Mouse (Mus musculus): ENCODE measurements around the gene Nfatc2. TPM values are rescaled to one million over a fixed set of nuclear protein-coding genes. Genes with fewer than 3 reads are reported as not detected.
A peak's percentile ranks its signal among the peaks of the same experiment; 100 is the strongest.

Nfatc2 gene
- total RNA-seq, 1 experiment from 2014 or later, result 6.8 TPM

DNA sequence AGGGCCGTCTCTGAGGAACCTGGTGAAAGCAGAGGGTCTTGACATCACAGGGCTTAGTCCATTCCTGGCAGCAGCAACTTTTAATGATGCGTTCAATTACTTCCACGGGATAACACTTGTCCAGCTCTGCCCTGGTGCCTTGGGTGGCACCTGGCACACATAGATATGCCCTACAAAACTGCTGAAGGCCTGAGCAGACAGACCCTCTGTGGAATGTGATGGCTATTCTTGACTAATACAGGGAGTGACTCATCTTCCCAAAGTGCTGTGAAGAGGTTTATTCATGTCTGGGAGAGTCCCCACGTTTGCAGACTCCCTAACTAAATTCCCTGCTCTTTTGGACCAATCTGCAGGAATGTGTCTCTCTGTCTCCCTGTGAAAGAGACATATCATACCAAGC lies 53.4 kb downstream of the Nfatc2 start:
- ATAC-seq (ENCODE audit: extremely low read depth, insufficient number of reproducible peaks, low FRiP score, poor library complexity, severe bottlenecking), result no peak

DNA sequence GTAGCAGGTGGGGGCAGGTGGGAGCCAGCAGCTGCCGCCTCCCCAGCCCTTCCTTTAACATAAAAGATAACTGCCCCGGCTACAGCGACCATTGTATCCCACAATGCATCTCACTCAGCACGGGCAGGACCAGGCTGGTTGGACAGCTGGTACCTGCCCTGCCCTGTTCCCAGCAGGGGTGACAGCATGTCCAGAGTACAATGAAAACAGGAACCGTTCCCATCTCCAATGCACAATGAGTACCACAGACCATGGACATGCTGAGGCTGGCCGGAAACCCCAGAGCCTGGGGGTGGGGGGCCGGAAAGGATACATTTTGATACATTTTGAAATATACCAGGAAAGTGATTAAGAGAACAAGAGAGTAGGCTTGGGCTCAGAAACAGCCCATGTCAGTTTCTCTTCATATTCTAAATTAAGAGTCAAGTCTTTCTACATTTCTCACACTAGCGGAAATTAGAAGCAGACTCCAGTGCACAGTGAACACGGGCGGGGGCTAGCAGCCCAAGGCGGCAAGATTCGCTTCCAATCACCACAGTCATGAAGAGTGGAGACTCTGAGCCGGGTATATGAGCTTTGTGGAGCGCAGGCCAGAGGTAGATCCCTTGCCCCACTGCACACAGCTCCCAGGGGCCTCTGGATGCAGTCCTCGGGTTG lies 55.4 kb downstream of the Nfatc2 start:
- no peak for ATAC-seq (ENCODE audit: extremely low read depth, insufficient number of reproducible peaks, low FRiP score, poor library complexity, severe bottlenecking)

DNA sequence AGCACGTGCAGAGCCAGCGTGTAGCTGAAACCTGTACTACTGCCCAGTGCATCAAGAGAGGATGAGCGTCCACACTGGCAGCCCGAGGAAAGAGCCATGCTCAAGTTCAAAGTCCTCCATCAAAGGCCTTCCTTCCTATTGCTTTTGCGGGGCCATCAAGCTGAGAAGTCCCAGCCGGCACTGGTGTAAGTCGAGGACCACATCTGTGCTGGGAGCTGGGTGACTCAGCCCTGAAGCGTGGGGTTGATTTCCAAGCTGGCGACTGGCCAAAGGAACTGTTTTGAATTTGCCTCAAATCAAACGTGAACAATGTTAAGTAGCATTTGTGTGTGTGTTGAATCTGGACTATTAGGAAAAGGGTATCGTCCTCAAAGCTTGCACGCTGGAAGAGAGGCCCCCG lies 57.4 kb downstream of the Nfatc2 start:
- ATAC-seq (ENCODE audit: extremely low read depth, insufficient number of reproducible peaks, low FRiP score, poor library complexity, severe bottlenecking), result no peak

DNA sequence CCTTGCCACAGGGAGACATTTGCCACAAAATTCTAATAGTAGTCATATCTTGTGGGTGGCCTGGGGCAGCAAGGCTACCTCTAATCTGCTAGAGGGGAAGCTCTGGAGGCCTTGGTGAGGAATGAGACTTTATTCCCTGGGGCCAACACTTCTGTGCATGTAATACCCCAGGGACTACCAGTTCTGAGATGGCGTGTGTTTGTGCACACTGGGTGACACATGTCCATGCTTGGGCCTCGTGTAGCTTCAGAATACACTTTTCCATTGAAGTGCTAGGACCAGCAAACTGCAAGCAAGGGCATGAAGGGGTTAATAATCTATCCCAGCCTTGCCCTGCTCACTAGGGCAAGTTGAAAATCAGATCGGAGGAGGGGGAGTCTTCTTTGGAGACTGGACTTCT lies 58.4 kb downstream of the Nfatc2 start:
- no peak for ATAC-seq (ENCODE audit: extremely low read depth, insufficient number of reproducible peaks, low FRiP score, poor library complexity, severe bottlenecking)

DNA sequence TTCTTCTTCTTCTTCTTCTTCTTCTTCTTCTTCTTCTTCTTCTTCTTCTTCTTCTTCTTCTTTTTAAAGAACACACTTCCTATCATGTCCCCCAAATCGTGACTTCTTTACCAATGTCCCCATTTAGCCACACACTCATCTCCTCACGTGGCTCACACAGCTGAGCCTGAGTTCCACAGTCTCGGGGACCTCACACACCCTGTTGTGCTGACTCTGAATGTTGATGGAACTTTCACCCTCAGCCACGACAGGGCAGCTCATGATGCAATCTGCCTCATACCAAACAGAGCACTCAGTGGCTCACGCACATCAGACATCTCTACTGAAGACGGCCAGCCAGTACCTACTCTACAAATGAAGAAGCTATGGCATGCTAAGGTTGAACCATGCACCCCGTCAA lies 60.2 kb downstream of the Nfatc2 start:
- no peak for ATAC-seq (ENCODE audit: extremely low read depth, insufficient number of reproducible peaks, low FRiP score, poor library complexity, severe bottlenecking)

DNA sequence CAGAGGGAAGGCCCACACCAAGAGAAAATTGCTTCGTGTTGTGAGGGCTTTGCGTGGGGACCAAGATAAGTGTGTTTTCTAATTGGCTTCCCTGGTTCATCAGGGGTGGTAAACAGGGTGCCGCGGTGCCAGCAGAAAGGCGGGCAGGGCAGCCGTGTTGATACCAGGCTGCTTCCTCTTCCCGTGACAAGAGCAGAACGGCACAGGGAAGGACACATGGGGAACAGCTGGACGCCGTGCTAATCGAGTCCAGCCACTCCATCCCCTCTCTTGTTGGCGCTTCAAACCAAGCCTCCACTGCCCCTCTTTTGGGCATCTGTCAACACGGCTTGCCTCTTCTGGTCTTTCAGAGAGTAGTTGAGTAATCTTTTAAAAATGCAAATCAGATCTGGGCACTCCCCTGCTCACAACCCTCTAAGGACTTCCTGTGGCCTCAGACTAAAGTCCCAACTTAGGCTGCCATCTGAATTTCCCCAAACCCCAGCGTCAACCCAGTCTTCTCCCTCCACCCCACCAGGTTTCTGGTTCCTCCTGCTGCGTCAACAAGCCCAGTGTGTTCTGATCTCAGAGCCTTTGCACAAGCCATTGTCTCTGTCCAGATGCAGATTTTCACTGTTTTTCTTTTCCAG lies 61.7 kb downstream of the Nfatc2 start:
- ATAC-seq (ENCODE audit: extremely low read depth, insufficient number of reproducible peaks, low FRiP score, poor library complexity, severe bottlenecking), result peak; percentile 57

DNA sequence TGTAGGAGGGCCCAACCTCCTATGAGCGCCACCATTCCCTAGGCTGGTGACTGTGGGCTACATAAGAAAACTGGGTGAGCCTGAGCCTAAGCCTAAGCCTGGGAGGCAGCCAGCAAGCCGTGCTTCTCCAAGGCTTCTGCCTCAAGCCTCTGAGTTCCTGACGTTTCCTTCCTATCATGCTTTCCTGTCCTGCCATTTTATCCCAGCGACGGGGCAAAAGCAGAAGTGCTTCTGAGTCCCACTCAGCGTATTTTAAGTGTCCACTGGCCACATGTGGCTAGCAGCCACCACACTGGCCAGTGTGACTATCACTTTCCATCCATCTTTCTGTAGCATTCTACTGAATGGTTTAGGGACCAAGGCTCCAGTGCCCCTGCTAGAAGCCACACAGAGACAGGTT lies 62.4 kb downstream of the Nfatc2 start:
- ATAC-seq (ENCODE audit: extremely low read depth, insufficient number of reproducible peaks, low FRiP score, poor library complexity, severe bottlenecking), result no peak

DNA sequence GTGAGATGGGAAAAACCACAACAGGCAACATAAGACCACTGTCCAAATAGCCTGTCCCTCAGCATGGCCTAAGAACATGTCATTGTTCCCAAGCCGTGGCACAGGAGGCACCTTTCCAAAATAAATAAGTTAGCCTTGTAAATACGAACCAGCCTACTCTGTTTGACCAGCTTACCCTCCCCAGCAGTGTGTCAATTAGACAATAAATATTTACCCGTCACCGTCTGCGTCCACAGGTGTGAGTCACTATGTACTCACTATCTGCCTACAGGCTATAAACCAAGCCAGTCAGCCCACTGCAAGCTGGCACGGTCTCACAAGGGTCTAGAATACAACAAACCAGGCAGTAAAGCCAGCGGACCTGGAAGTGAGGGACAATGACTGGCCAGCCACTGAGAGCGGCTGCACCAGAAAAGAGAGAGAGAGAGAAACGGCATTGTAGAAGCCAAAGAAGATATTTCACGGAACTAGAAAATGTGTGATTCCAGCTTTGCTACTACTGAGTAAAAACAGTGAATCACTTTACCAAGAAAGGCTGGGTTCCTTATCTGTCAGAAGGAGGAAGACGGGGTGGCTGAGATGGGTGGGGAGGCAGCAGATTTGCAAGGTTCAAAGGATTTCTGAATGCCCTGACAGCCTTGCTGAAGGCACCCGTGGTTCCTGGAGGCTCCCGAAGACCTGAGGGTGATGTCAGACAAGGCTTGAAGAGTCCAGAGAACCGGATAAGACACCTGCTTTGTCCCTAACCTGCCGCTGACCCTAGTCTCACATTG lies 69.2 kb downstream of the Nfatc2 start:
- no peak for ATAC-seq (ENCODE audit: extremely low read depth, insufficient number of reproducible peaks, low FRiP score, poor library complexity, severe bottlenecking)

GRCm38 (mm10) chr2:168528551-168528950 lies 72.9 kb downstream of the Nfatc2 start:
- ATAC-seq (ENCODE audit: extremely low read depth, insufficient number of reproducible peaks, low FRiP score, poor library complexity, severe bottlenecking), result no peak

GRCm38 (mm10) chr2:168527430-168527792 lies 74.0 kb downstream of the Nfatc2 start:
- ATAC-seq (ENCODE audit: extremely low read depth, insufficient number of reproducible peaks, low FRiP score, poor library complexity, severe bottlenecking), result no peak

- ATAC-seq (ENCODE audit: extremely low read depth, insufficient number of reproducible peaks, low FRiP score, poor library complexity, severe bottlenecking), result no peak
Measured at GRCm38 (mm10) chr2:168526547-168527429, 74.7 kb downstream of the Nfatc2 start.

GRCm38 (mm10) chr2:168525391-168526154 lies 75.9 kb downstream of the Nfatc2 start:
- no peak for ATAC-seq (ENCODE audit: extremely low read depth, insufficient number of reproducible peaks, low FRiP score, poor library complexity, severe bottlenecking)

DNA sequence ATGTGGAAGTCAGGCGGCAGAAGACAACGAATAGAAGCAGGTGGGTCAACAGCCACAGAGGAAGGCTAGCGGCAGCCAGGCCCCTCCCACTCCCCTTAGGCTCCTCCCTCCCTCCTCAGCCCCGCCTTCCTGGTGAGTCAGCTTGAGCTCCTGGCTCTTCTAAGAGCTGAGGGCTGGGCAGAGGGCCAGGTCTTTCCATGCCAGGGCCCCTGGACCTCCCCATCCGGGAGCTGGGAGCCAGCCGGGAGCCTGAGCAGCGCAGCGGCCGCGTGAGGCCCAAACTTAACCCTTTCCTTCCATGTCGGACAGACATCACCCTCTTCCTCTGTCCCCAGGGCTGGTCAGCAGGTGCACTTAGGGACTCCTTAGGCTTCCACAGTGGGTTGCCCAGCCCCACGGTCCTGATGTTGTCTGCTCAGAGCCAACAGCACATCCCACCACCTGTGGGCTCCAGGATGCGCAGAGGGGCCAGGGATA lies 76.5 kb downstream of the Nfatc2 start:
- ATAC-seq (ENCODE audit: extremely low read depth, insufficient number of reproducible peaks, low FRiP score, poor library complexity, severe bottlenecking), result no peak

GRCm38 (mm10) chr2:168522247-168522646 lies 79.2 kb downstream of the Nfatc2 start:
- no peak for ATAC-seq (ENCODE audit: extremely low read depth, insufficient number of reproducible peaks, low FRiP score, poor library complexity, severe bottlenecking)

GRCm38 (mm10) chr2:168520771-168521170 lies 80.7 kb downstream of the Nfatc2 start:
- ATAC-seq (ENCODE audit: extremely low read depth, insufficient number of reproducible peaks, low FRiP score, poor library complexity, severe bottlenecking), result no peak

DNA sequence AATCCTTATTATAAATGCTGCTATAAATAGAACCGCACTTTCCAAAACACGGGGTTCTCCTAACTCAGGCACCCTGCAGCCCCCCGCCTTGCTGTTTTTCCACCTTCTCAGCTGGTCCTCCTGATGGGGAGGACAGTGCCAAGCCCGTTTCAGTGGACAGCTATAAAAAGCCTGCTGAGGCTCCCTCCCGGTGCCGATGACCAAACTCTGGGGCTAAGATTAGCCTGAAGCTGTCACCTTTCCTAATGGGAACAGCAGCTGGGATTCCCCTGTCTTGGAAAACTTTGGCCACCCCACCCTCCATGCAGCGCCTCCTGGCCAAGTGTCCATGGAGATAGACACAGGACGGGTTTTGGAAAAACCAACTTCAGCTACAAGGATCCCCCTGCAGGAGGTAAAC lies 81.9 kb downstream of the Nfatc2 start:
- no peak for ATAC-seq (ENCODE audit: extremely low read depth, insufficient number of reproducible peaks, low FRiP score, poor library complexity, severe bottlenecking)

DNA sequence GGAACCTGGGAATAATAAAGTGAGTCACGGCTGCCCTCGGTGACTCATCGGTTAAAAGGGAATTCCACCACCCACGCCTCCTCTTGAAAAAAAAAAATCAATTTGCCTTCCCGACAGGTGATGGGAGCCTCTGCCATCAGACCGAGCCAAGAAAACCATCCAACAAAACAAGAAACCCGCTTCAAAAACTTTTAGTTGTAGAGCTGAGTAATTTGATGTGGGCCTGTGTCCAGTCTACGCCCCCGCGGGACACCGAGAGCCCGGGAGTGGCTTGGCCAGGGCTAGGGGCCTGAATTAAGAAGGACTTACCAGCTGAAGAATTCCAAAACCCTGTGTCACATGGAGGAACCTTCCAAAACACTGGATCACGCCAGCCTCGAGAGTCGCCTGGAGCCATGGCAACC lies 83.2 kb downstream of the Nfatc2 start:
- no peak for ATAC-seq (ENCODE audit: extremely low read depth, insufficient number of reproducible peaks, low FRiP score, poor library complexity, severe bottlenecking)

DNA sequence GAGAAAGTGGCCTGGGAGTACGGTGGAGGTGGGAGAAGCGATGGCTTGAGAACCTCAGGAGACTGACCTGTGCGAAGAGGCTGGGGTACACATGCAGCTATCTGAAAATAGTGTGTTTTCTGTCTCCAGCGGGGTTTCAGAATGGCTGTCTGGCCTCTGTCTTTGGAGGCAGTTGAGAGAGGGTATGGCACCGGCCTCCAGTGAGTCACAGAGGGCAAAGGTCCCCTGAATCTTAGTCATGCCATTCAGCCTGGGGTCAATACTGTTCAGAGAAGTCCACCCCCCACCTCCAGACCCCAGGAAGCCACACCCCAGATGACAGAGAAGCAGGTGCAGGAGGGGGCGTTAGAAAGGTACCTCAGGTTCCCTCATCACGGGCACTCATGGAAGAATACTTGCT lies 83.7 kb downstream of the Nfatc2 start:
- ATAC-seq (ENCODE audit: extremely low read depth, insufficient number of reproducible peaks, low FRiP score, poor library complexity, severe bottlenecking), result no peak

GRCm38 (mm10) chr2:168516717-168517116 lies 84.7 kb downstream of the Nfatc2 start:
- no peak for ATAC-seq (ENCODE audit: extremely low read depth, insufficient number of reproducible peaks, low FRiP score, poor library complexity, severe bottlenecking)
